8 mouse cellular contexts compared by ENCODE assay signal in genomic region chr12:86806923-86807794, GRCm38 (mm10).
DNase-seq lines count a peak whose midpoint lies in the region; ATAC-seq and TF ChIP-seq lines count a peak whose summit lies in the region.

No protein-coding gene starts in this region.

- no peak overlapping the region for H3K4me3 ChIP-seq in kidney, adult 2 months (ENCODE audit: insufficient read depth, low read depth, low read length)
- no peak overlapping the region for H3K4me3 ChIP-seq in MEL (ENCODE audit: control insufficient read depth in 1 of 2, insufficient read depth in 1 of 2, low read depth in 2 of 2, low read length in 2 of 2)
- peak overlapping the region; percentile 16; the same call in 1 of the 2 replicates for H3K4me3 ChIP-seq in forebrain, embryonic 12.5 days (replicated peaks)
- no peak overlapping the region for H3K4me3 ChIP-seq in neural tube, embryonic 15.5 days (replicated peaks)

- no peaks in the 10 kb centered on the region for H3K27me3 ChIP-seq in kidney, adult 2 months (replicated peaks; ENCODE audit: control insufficient read depth, insufficient read depth, low read length)
- H3K27me3 ChIP-seq in MEL (ENCODE audit: control insufficient read depth in 1 of 2, insufficient read depth in 2 of 2, low read length in 2 of 2), result no peaks in the 10 kb centered on the region
- peaks cover 4% of the 10 kb centered on the region; the same call in 1 of the 2 replicates for H3K27me3 ChIP-seq in forebrain, embryonic 12.5 days
- no peaks in the 10 kb centered on the region for H3K27me3 ChIP-seq in neural tube, embryonic 15.5 days (replicated peaks)

- peak overlapping the region; percentile 50 for H3K4me2 ChIP-seq in forebrain, embryonic 12.5 days
- peak overlapping the region; percentile 45 for H3K4me2 ChIP-seq in neural tube, embryonic 15.5 days

- no peak for DNase-seq in kidney, adult 2 months
- DNase-seq in kidney, postnatal 10 days, result no peak
- no peak for DNase-seq in MEL (ENCODE audit: low read depth, low spot score)
- DNase-seq in left cerebral cortex, postnatal 10 days (ENCODE audit: extremely low spot score in 1 of 2, low spot score in 2 of 2), result peak; percentile 74 to 88
- no peak for DNase-seq in ovary, postnatal 36 days (ENCODE audit: low spot score)
- DNase-seq in adrenal gland, postnatal 10 days, result no peak

- TF ChIP-seq CTCF in kidney, adult 2 months (conservative IDR thresholded peaks at IDR 0.05; ENCODE audit: insufficient read depth, insufficient read length, low read depth, low read length), result no peak
- TF ChIP-seq CTCF in MEL (IDR thresholded peaks at IDR 0.05 in 2 of 3, conservative IDR thresholded peaks at IDR 0.05 in 1 of 3; ENCODE audit: control insufficient read depth in 1 of 3, insufficient read depth in 1 of 3, low read depth in 2 of 3, low read length in 3 of 3, poor library complexity in 1 of 3, severe bottlenecking in 1 of 3), result no peak

- no peaks in the 10 kb centered on the region for H3K9me3 ChIP-seq in MEL (replicated peaks; ENCODE audit: insufficient read depth, low read length)
- H3K9me3 ChIP-seq in forebrain, embryonic 12.5 days, result no peaks in the 10 kb centered on the region
- no peaks in the 10 kb centered on the region for H3K9me3 ChIP-seq in neural tube, embryonic 15.5 days (replicated peaks)

- H3K4me1 ChIP-seq in kidney, adult 2 months (ENCODE audit: control insufficient read depth, insufficient read depth, low read length), result peaks cover 40% of the 10 kb centered on the region
- peaks cover 0 to 17% of the 10 kb centered on the region in 2 experiments; a peak in 2 of 4 replicates for H3K4me1 ChIP-seq in MEL (ENCODE audit: control insufficient read depth in 1 of 2, insufficient read depth in 2 of 2, low read length in 2 of 2)
- peaks cover 95% of the 10 kb centered on the region for H3K4me1 ChIP-seq in forebrain, embryonic 12.5 days
- peaks cover 99% of the 10 kb centered on the region for H3K4me1 ChIP-seq in neural tube, embryonic 15.5 days

- peak overlapping the region; percentile 1; the same call in 1 of the 2 replicates for H3K27ac ChIP-seq in kidney, adult 2 months (ENCODE audit: insufficient read depth, low read depth, low read length)
- no peak overlapping the region for H3K27ac ChIP-seq in MEL (ENCODE audit: control insufficient read depth, low read depth, low read length)
- peak overlapping the region; percentile 98 for H3K27ac ChIP-seq in forebrain, embryonic 12.5 days
- H3K27ac ChIP-seq in neural tube, embryonic 15.5 days (replicated peaks), result peak overlapping the region; percentile 98

- peak; percentile 81 for ATAC-seq in forebrain, embryonic 12.5 days (ENCODE audit: low FRiP score)
- ATAC-seq in neural tube, embryonic 15.5 days (ENCODE audit: low FRiP score), result peak; percentile 88

- no peak overlapping the region for H3K9ac ChIP-seq in MEL (ENCODE audit: control insufficient read depth, low read depth, low read length, poor library complexity, severe bottlenecking)
- peak overlapping the region; percentile 47 for H3K9ac ChIP-seq in forebrain, embryonic 12.5 days
- peak overlapping the region; percentile 43 for H3K9ac ChIP-seq in neural tube, embryonic 15.5 days (replicated peaks)

- H3K79me2 ChIP-seq in MEL (ENCODE audit: control insufficient read depth, insufficient read depth, low read length, poor library complexity), result no peaks in the 10 kb centered on the region

- WGBS in kidney, adult 2 months, result 57% methylated on average over 5 of the region's 5 CpGs
- whole genome bisulfite sequencing in forebrain, embryonic 12.5 days, result 4% methylated on average over 5 of the region's 5 CpGs
- 9% methylated on average over 5 of the region's 5 CpGs for WGBS in neural tube, embryonic 15.5 days

- no peak for TF ChIP-seq EP300 in MEL (IDR thresholded peaks at IDR 0.05; ENCODE audit: low read depth in 1 of 2, low read length in 2 of 2)

- no peak for TF ChIP-seq RAD21 in MEL (IDR thresholded peaks at IDR 0.05; ENCODE audit: low read depth, low read length)

- TF ChIP-seq POLR2A in kidney, adult 2 months (IDR thresholded peaks at IDR 0.05; ENCODE audit: low read depth, low read length), result no peak
- TF ChIP-seq POLR2A in MEL (IDR thresholded peaks at IDR 0.05; ENCODE audit: control insufficient read depth in 1 of 2, insufficient read depth in 1 of 2, low read depth in 1 of 2, low read length in 2 of 2, poor library complexity in 1 of 2), result no peak

- intact Hi-C loops in left cerebral cortex, postnatal 10 days (cut with DNase I), result no loop called here

- no peaks in the 10 kb centered on the region for H3K36me3 ChIP-seq in kidney, adult 2 months (ENCODE audit: control insufficient read depth, insufficient read depth, low read length)
- peaks cover 0 to 8% of the 10 kb centered on the region in 2 experiments; a peak in 2 of 4 replicates for H3K36me3 ChIP-seq in MEL (ENCODE audit: control insufficient read depth in 1 of 2, insufficient read depth in 2 of 2, low read length in 2 of 2)
- no peaks in the 10 kb centered on the region for H3K36me3 ChIP-seq in forebrain, embryonic 12.5 days (replicated peaks)
- no peaks in the 10 kb centered on the region for H3K36me3 ChIP-seq in neural tube, embryonic 15.5 days

TF ChIP-seq in MEL, 35 proteins besides CTCF, POLR2A, EP300 and RAD21:
- TF ChIP-seq POLR2AphosphoS5 (IDR thresholded peaks at IDR 0.05; ENCODE audit: borderline replicate concordance, low read depth, low read length) (no peak), HCFC1 (IDR thresholded peaks at IDR 0.05; ENCODE audit: low read depth, low read length) (no peak), SIN3A (IDR thresholded peaks at IDR 0.05; ENCODE audit: low read length) (no peak), BHLHE40 (IDR thresholded peaks at IDR 0.05; ENCODE audit: borderline replicate concordance, low read depth, low read length) (0 out of 2 replicates have a peak, but pooled peaks have one; percentile 8), KAT2A (conservative IDR thresholded peaks at IDR 0.05; ENCODE audit: low read depth, low read length) (no peak), TAL1 (IDR thresholded peaks at IDR 0.05; ENCODE audit: low read length) (no peak), POLR2AphosphoS2 (IDR thresholded peaks at IDR 0.05; ENCODE audit: low read length) (no peak), ZNF384 (IDR thresholded peaks at IDR 0.05; ENCODE audit: low read depth, low read length) (0 out of 2 replicates have a peak, but pooled peaks have one; percentile 19)

Comparison
In these comparisons a context has a peak if more than half of its experiments do, and no peak if none do; other contexts are left out.
1. DNase-seq: peak in left cerebral cortex, postnatal 10 days (2 of 2); none in kidney, adult 2 months (single experiment), kidney, postnatal 10 days (single experiment), MEL (single experiment), ovary, postnatal 36 days (single experiment) and adrenal gland, postnatal 10 days (single experiment).